Mouse (Mus musculus) E14TG2a.4 (cell line): ENCODE results near the gene Gm609.

Experiments used
- CTCF ChIP-seq: conservative IDR thresholded peaks from 2 replicates; pipeline ENCODE4 v1.5.1; 2014; ENCODE audit warnings: low read length
- POU5F1 ChIP-seq: IDR thresholded peaks from 2 replicates; pipeline ENCODE4 v1.6.1; 2014; ENCODE audit warnings: low read length, borderline replicate concordance

DNA sequence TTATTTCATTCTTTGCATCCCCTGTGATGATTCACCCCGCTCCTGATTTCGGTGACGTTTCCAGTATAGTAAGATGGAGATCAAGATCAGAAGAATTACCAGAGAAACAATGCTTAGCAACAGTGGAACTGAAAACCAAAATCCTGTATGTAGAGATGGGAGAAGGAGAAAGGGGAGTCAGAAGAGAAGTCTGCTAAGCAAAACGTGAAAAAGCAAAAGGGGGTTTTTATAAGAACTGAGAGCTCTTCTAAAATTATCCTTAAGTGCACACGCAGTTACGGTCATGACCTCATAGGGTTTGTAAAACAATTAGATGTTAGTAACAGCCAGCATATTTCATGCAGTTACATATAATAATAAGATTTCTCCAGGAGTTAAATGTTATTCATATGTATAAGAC is 100.5 kb downstream of the Gm609 start:
- no peak for TF ChIP-seq CTCF
- TF ChIP-seq POU5F1: no peak
